Mouse (Mus musculus) limb, embryonic 13.5 days (tissue): ENCODE data around the gene Ankib1. TPM values are rescaled to one million over a fixed set of nuclear protein-coding genes. Genes with fewer than 3 reads are reported as not detected.
"Not testable (repeated sequence)": the region's sequence is repeated elsewhere in the genome, so short reads cannot be mapped to it uniquely, and the experiment has no call there.

Source experiments
- ATAC-seq: fragments of 200-750 bp; cut with Nextera tagmentation; 2 replicates; pipeline ENCODE4 v1.8.0; 2017; ENCODE audit warnings: low read depth, moderate number of reproducible peaks, moderate TSS enrichment; ENCODE audit not compliant: low FRiP score
- H3K27ac ChIP-seq: fragments of 300-500 bp; sonication (generic); 2 replicates; pipeline ENCODE4 v1.5.1; 2015; ENCODE audit warnings: inconsistent platforms, mild to moderate bottlenecking, moderate library complexity
- H3K27me3 ChIP-seq: fragments of 300-500 bp; sonication (generic); 2 replicates; pipeline ENCODE4 v1.6.1; 2015; ENCODE audit warnings: mild to moderate bottlenecking, inconsistent platforms
- H3K36me3 ChIP-seq: fragments of 300-500 bp; sonication (generic); 2 replicates; pipeline ENCODE4 v1.6.1; 2015; ENCODE audit warnings: inconsistent platforms, mild to moderate bottlenecking, moderate library complexity
- H3K4me1 ChIP-seq: fragments of 300-500 bp; sonication (generic); 2 replicates; pipeline ENCODE4 v1.6.1; 2015; ENCODE audit warnings: inconsistent platforms
- H3K4me2 ChIP-seq: fragments of 300-500 bp; sonication (generic); replicated peaks from 2 replicates; pipeline ENCODE4 v1.6.1; 2015; ENCODE audit warnings: inconsistent platforms, mild to moderate bottlenecking, moderate library complexity
- H3K4me3 ChIP-seq: fragments of 300-500 bp; sonication (generic); 2 replicates; pipeline ENCODE4 v1.5.1; 2015; ENCODE audit warnings: moderate library complexity, mild to moderate bottlenecking, inconsistent platforms
- H3K9ac ChIP-seq: fragments of 300-500 bp; sonication (generic); 2 replicates; pipeline ENCODE4 v1.6.1; 2015; ENCODE audit warnings: mild to moderate bottlenecking, inconsistent platforms
- H3K9me3 ChIP-seq: fragments of 300-500 bp; sonication (generic); 2 replicates; pipeline ENCODE4 v1.6.1; 2016; ENCODE audit warnings: inconsistent platforms
- WGBS: fragments of 180-500 bp; shearing (Covaris S2); methylation state at CpG from one replicate; pipeline ENCODE4 v1.1.7; 2015; 5-methylcytosine and 5-hydroxymethylcytosine counted together
- polyA plus RNA-seq: library from polyadenylated mRNA; unstranded; fragments of >200 nt; fragmentation: Nextera tagmentation; extraction: Ambion mirVana; gene quantifications from 2 replicates; pipeline ENCODE4 v1.2.1, GENCODE M21; 2015

Ankib1 gene
- polyA plus RNA-seq, 1 experiment from 2014 or later, result 11.8 TPM

DNA sequence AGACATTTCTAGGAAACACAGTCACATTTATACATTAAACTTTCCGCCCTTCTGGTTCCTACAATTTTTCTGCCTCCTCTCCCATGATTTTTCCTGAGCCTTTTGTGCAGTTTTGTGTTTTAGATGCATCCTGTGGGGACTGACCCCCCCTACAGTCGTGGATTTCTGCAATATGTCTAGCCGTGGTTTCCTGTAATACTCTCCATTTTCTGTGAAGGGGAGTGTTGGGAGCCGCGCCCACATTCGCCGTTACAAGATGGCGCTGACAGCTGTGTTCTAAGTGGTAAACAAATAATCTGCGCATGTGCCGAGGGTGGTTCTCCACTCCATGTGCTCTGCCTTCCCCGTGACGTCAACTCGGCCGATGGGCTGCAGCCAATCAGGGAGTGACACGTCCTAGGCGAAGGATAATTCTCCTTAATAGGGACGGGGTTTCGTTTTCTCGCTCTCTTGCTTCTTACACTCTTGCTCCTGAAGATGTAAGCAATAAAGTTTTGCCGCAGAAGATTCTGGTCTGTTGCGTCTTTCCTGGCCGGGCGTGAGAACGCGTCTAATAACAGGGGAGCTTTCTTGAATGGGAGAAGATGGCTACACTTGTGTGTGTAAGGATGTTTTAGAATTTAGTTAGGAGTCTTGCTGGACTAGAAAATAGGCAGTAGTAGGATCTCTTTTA is 149.7 kb downstream of the Ankib1 start:
- not testable (repeated sequence) for H3K9ac ChIP-seq, H3K9me3 ChIP-seq, H3K4me2 ChIP-seq, ATAC-seq, H3K4me3 ChIP-seq, H3K27ac ChIP-seq, H3K36me3 ChIP-seq, H3K27me3 ChIP-seq, H3K4me1 ChIP-seq
- 93% methylated on average over 16 of the region's 25 CpGs for WGBS

DNA sequence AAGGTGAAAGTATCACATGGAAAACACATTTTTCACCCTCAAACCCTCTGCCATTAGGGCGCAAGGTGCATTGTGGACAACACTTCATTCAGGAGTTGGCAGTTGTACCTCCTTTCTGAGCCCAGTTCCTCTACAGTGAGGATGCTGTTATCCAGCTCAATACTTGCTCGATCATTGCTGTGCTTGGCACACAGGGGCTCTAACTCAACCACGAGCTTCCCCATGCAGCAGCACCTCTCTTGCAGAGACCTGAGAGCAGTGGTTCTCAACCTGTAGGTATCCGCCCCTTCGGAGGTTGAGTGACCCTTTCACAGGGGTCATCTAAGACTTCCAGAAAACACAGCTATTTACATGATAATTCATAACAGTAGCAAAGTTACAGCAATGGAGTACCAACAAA is 151.1 kb downstream of the Ankib1 start:
- Histone ChIP-seq H3K4me2 (no peak overlapping the region), H3K4me1 (peaks cover 1% of the 10 kb centered on the region), H3K27ac (no peak overlapping the region), H3K36me3 (no peaks in the 10 kb centered on the region), H3K9me3 (no peaks in the 10 kb centered on the region), H3K27me3 (no peaks in the 10 kb centered on the region), H3K4me3 (no peak overlapping the region), H3K9ac (no peak overlapping the region)
- WGBS, result 86% methylated on average over 5 of the region's 5 CpGs
- ATAC-seq, result no peak

DNA sequence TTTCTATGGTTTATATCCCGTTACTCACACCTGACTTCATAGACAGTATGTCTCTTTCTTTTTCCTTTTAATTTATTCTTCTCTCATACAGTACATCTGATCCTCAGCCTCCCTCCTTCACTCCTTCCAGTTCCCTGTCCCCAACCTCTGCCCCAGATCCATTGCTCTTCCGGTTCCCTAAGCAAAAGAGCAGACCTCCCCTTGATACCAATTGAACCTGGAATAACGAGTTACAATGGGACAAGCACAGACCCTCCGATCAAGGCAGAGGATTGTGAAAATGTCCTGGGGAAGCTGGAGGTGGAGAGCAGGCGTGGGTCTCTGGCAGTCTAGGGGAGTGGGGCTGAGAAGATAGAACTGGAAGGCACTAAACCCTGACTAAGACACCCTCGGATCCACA is 151.8 kb downstream of the Ankib1 start, which contains the start of gene Tmbim7:
Tmbim7 (plus strand) TSS at position 301 of the 400 bp plus-strand sequence.
- peaks cover 3% of the 10 kb centered on the region for H3K4me1 ChIP-seq
- no peak within 1 kb of the TSS for H3K4me3 ChIP-seq
- 81% methylated on average over 6 of the region's 6 CpGs for whole genome bisulfite sequencing
- no peak within 1 kb of the TSS for H3K4me2 ChIP-seq
- H3K36me3 ChIP-seq, result no peaks in the 10 kb centered on the region
- no peak within 1 kb of the TSS for H3K9ac ChIP-seq
- no peaks in the 10 kb centered on the region for H3K27me3 ChIP-seq
- ATAC-seq, result no peak
- no peaks in the 10 kb centered on the region for H3K9me3 ChIP-seq
- H3K27ac ChIP-seq, result no peak within 1 kb of the TSS

- Histone ChIP-seq H3K4me3 (no peak overlapping the region), H3K4me2 (no peak overlapping the region), H3K27me3 (no peaks in the 10 kb centered on the region), H3K9me3 (no peaks in the 10 kb centered on the region), H3K4me1 (peaks cover 11% of the 10 kb centered on the region), H3K27ac (no peak overlapping the region), H3K36me3 (peaks cover 11% of the 10 kb centered on the region), H3K9ac (no peak overlapping the region)
- 70% methylated on average over 4 of the region's 4 CpGs for WGBS
- no peak for ATAC-seq
These were observed 153.9 kb downstream of the Ankib1 start for GRCm38 (mm10) chr5:3648849-3649210.

GRCm38 (mm10) chr5:3648206-3648848 is 154.4 kb downstream of the Ankib1 start:
- peaks cover 11% of the 10 kb centered on the region for H3K4me1 ChIP-seq
- peak; percentile 18; the same call in 1 of the 2 replicates for ATAC-seq
- peaks cover 14% of the 10 kb centered on the region for H3K36me3 ChIP-seq
- H3K27ac ChIP-seq, result no peak overlapping the region
- WGBS, result 42% methylated on average over 4 of the region's 4 CpGs
- H3K9me3 ChIP-seq, result no peaks in the 10 kb centered on the region
- H3K4me3 ChIP-seq, result peak overlapping the region; percentile 94; the same call in 1 of the 2 replicates
- no peak overlapping the region for H3K9ac ChIP-seq
- peak overlapping the region; percentile 63; the same call in 1 of the 2 replicates for H3K4me2 ChIP-seq
- H3K27me3 ChIP-seq, result no peaks in the 10 kb centered on the region

DNA sequence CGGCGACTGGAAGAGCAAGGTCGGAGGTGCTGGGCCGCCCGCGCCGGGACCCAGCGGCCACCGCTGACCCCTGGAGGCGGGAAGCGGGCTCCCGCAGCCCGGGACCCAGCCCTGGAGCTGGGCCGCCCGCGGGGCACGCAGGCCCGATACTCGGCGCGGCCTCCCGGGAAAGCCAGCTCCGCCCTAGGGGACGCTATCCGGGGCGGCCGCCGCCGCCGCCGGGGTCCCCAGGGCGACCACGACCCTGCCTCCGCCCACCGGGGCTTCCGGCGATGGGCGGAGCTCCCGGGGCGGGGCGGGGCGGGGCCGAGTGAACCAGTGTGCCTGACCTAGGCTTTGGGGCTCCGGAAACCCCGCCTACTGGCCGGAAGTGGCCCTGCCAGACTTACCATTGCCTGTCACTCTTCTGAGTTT is 155.0 kb downstream of the Ankib1 start:
- Histone ChIP-seq H3K4me1 (peaks cover 11% of the 10 kb centered on the region), H3K9me3 (no peaks in the 10 kb centered on the region), H3K27ac (peak overlapping the region; percentile 95), H3K9ac (peak overlapping the region; percentile 90), H3K27me3 (no peaks in the 10 kb centered on the region), H3K4me3 (peak overlapping the region; percentile 94), H3K4me2 (peak overlapping the region; percentile 63), H3K36me3 (peaks cover 19% of the 10 kb centered on the region)
- under 1% methylated on average over 30 of the region's 46 CpGs for WGBS
- ATAC-seq, result peak; percentile 92

DNA sequence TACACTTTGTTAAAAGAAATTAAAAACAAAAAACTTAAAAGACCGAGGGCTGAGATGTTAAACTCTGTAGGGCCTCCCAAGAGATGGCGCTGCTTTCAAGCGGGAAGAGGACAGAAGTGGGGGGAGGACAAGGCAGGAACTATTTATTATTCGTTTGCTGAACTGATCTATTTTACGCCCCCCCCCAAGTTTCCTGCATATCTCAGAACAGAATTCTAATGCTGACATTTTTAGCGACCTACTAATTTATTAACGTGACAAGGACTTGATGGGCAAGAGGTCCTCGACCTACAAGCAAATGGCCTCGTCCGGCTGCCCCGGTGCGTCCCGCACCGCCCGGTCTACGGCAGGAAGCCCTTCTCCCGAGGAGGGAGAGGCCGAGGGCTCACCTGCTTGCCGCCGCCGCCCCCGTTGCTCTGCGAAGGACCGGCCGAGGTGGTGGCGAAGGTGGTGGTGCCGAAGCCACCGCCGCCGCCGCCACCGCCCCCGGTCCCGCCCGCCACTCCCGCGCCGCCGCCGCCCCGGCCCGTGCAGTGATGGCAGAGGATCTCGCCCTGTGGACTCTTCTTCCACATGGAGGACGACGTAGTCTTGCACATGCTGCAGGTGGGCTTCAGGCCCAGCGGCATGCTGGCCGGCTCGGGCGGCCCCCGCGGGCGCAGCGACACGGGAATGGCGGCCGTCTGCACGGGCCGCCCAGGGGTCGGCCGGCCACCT is 155.6 kb downstream of the Ankib1 start:
- Histone ChIP-seq H3K9me3 (no peaks in the 10 kb centered on the region), H3K27ac (peak overlapping the region; percentile 95), H3K9ac (peak overlapping the region; percentile 90), H3K4me1 (peaks cover 11% of the 10 kb centered on the region), H3K4me3 (peak overlapping the region; percentile 94), H3K4me2 (peak overlapping the region; percentile 63), H3K27me3 (no peaks in the 10 kb centered on the region), H3K36me3 (peaks cover 21% of the 10 kb centered on the region)
- peak; percentile 72 for ATAC-seq
- under 1% methylated on average over 60 of the region's 60 CpGs for WGBS

- peaks cover 11% of the 10 kb centered on the region for H3K4me1 ChIP-seq
- peak overlapping the region; percentile 63 for H3K4me2 ChIP-seq
- peaks cover 28% of the 10 kb centered on the region for H3K36me3 ChIP-seq
- no peak for ATAC-seq
- no peak overlapping the region for H3K27ac ChIP-seq
- no peaks in the 10 kb centered on the region for H3K27me3 ChIP-seq
- peak overlapping the region; percentile 94 for H3K4me3 ChIP-seq
- H3K9ac ChIP-seq, result peak overlapping the region; percentile 90
- H3K9me3 ChIP-seq, result no peaks in the 10 kb centered on the region
- WGBS, result 18% methylated on average over 6 of the region's 6 CpGs
These were observed 156.2 kb downstream of the Ankib1 start for GRCm38 (mm10) chr5:3646539-3646938.

GRCm38 (mm10) chr5:3645326-3645725 is 157.4 kb downstream of the Ankib1 start:
- no peak for ATAC-seq
- Histone ChIP-seq H3K4me3 (no peak overlapping the region), H3K4me1 (peaks cover 11% of the 10 kb centered on the region), H3K9me3 (no peaks in the 10 kb centered on the region), H3K27me3 (no peaks in the 10 kb centered on the region), H3K4me2 (peak overlapping the region; percentile 12), H3K9ac (peak overlapping the region; percentile 21; the same call in 1 of the 2 replicates), H3K36me3 (peaks cover 37% of the 10 kb centered on the region), H3K27ac (no peak overlapping the region)
- 50% methylated on average over 6 of the region's 6 CpGs for WGBS

DNA sequence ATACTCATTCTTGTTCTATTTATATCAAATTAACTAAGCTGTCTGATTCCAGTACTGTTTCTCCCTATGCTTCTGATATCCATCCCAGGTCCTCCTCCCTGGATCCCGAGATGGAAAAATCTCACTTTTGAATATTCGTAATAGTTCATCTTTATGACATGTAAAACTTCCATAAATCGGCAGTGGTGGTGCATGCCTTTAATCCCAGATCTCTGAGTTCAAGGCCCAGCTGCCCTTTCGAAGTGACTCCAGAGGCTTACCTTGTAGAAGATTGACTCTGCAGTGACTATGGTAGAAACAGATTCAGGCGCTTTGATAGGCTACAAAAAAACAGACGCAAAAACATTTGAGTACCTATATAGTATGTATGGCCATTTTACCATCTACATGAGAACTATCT is 158.1 kb downstream of the Ankib1 start:
- no peak for ATAC-seq
- WGBS, result 90% methylated on average over 6 of the region's 6 CpGs
- Histone ChIP-seq H3K9me3 (no peaks in the 10 kb centered on the region), H3K36me3 (peaks cover 40% of the 10 kb centered on the region), H3K27ac (no peak overlapping the region), H3K4me3 (no peak overlapping the region), H3K27me3 (no peaks in the 10 kb centered on the region), H3K9ac (no peak overlapping the region), H3K4me2 (no peak overlapping the region), H3K4me1 (peaks cover 11% of the 10 kb centered on the region)
